Mouse (Mus musculus): ENCODE measurements around the gene Cd1d1. TPM values are rescaled to one million over a fixed set of nuclear protein-coding genes. Genes with fewer than 3 reads are reported as not detected.

The Cd1d1 gene
- 14.5 and 15.7 TPM in 2 replicates for polyA plus RNA-seq (2014; fragmentation: Nextera tagmentation; extraction: Ambion mirVana)

GRCm38 (mm10) chr3:86999415-86999740, at the start of gene Cd1d1:
Gene Cd1d1, minus strand, starts transcription at chr3:86999441.
- no peak for ATAC-seq (replicated peaks; ENCODE audit: low FRiP score)
- no peaks in the 10 kb centered on the region for H3K36me3 ChIP-seq (ENCODE audit: control insufficient read depth, insufficient read depth, low read length)
- 34% methylated on average over 8 of the region's 8 CpGs for WGBS
- H3K27me3 ChIP-seq (replicated peaks; ENCODE audit: control insufficient read depth, insufficient read depth, low read length): no peaks in the 10 kb centered on the region
- peak within 1 kb of the TSS; percentile 81 for H3K4me2 ChIP-seq
- no peaks in the 10 kb centered on the region for H3K4me1 ChIP-seq (replicated peaks; ENCODE audit: control insufficient read depth, insufficient read depth, low read length)
- peak within 1 kb of the TSS; percentile 70 for H3K27ac ChIP-seq (ENCODE audit: low read depth, low read length)
- DNase-seq (ENCODE audit: low spot score): no peak
- H3K9me3 ChIP-seq (ENCODE audit: control insufficient read depth, low read length): no peaks in the 10 kb centered on the region
- H3K9ac ChIP-seq (ENCODE audit: low read depth, low read length): peak within 1 kb of the TSS; percentile 66
- H3K4me3 ChIP-seq (ENCODE audit: low read depth, low read length): peak within 1 kb of the TSS; percentile 63

- Histone ChIP-seq H3K9me3 (ENCODE audit: control insufficient read depth, low read length) (no peaks in the 10 kb centered on the region), H3K4me2 (no peak overlapping the region), H3K4me1 (replicated peaks; ENCODE audit: control insufficient read depth, insufficient read depth, low read length) (no peaks in the 10 kb centered on the region), H3K36me3 (ENCODE audit: control insufficient read depth, insufficient read depth, low read length) (no peaks in the 10 kb centered on the region), H3K27me3 (replicated peaks; ENCODE audit: control insufficient read depth, insufficient read depth, low read length) (no peaks in the 10 kb centered on the region), H3K9ac (ENCODE audit: low read depth, low read length) (no peak overlapping the region), H3K27ac (ENCODE audit: low read depth, low read length) (no peak overlapping the region), H3K4me3 (ENCODE audit: low read depth, low read length) (no peak overlapping the region)
- DNase-seq (ENCODE audit: low spot score) (no peak), ATAC-seq (replicated peaks; ENCODE audit: low FRiP score) (no peak)
- WGBS: 90% methylated on average over 5 of the region's 5 CpGs
Measured at GRCm38 (mm10) chr3:87047801-87048200, 48.6 kb upstream of the Cd1d1 start.

- Histone ChIP-seq H3K36me3 (ENCODE audit: control insufficient read depth, insufficient read depth, low read length) (no peaks in the 10 kb centered on the region), H3K27ac (ENCODE audit: low read depth, low read length) (no peak overlapping the region), H3K9me3 (ENCODE audit: control insufficient read depth, low read length) (no peaks in the 10 kb centered on the region), H3K4me3 (ENCODE audit: low read depth, low read length) (no peak overlapping the region), H3K4me2 (no peak overlapping the region), H3K9ac (ENCODE audit: low read depth, low read length) (no peak overlapping the region), H3K4me1 (replicated peaks; ENCODE audit: control insufficient read depth, insufficient read depth, low read length) (no peaks in the 10 kb centered on the region), H3K27me3 (replicated peaks; ENCODE audit: control insufficient read depth, insufficient read depth, low read length) (no peaks in the 10 kb centered on the region)
- WGBS: 68% methylated on average over 2 of the region's 2 CpGs
- ATAC-seq (replicated peaks; ENCODE audit: low FRiP score): no peak
- DNase-seq (ENCODE audit: low spot score): no peak
Measured at GRCm38 (mm10) chr3:87041733-87042132, 42.5 kb upstream of the Cd1d1 start.

- no peak overlapping the region for H3K27ac ChIP-seq (ENCODE audit: low read depth, low read length)
- no peaks in the 10 kb centered on the region for H3K4me1 ChIP-seq (replicated peaks; ENCODE audit: control insufficient read depth, insufficient read depth, low read length)
- 68% methylated on average over 6 of the region's 6 CpGs for WGBS
- no peaks in the 10 kb centered on the region for H3K36me3 ChIP-seq (ENCODE audit: control insufficient read depth, insufficient read depth, low read length)
- H3K9me3 ChIP-seq (ENCODE audit: control insufficient read depth, low read length): no peaks in the 10 kb centered on the region
- no peak overlapping the region for H3K9ac ChIP-seq (ENCODE audit: low read depth, low read length)
- DNase-seq (ENCODE audit: low spot score): no peak
- no peak overlapping the region for H3K4me2 ChIP-seq
- no peak for ATAC-seq (replicated peaks; ENCODE audit: low FRiP score)
- H3K4me3 ChIP-seq (ENCODE audit: low read depth, low read length): no peak overlapping the region
- H3K27me3 ChIP-seq (replicated peaks; ENCODE audit: control insufficient read depth, insufficient read depth, low read length): no peaks in the 10 kb centered on the region
Measured at GRCm38 (mm10) chr3:87038500-87038899, 39.3 kb upstream of the Cd1d1 start.

GRCm38 (mm10) chr3:87034061-87034460, 34.8 kb upstream of the Cd1d1 start:
- Histone ChIP-seq H3K4me3 (ENCODE audit: low read depth, low read length) (no peak overlapping the region), H3K36me3 (ENCODE audit: control insufficient read depth, insufficient read depth, low read length) (no peaks in the 10 kb centered on the region), H3K4me2 (no peak overlapping the region), H3K27me3 (replicated peaks; ENCODE audit: control insufficient read depth, insufficient read depth, low read length) (no peaks in the 10 kb centered on the region), H3K4me1 (replicated peaks; ENCODE audit: control insufficient read depth, insufficient read depth, low read length) (no peaks in the 10 kb centered on the region), H3K27ac (ENCODE audit: low read depth, low read length) (no peak overlapping the region), H3K9me3 (ENCODE audit: control insufficient read depth, low read length) (no peaks in the 10 kb centered on the region), H3K9ac (ENCODE audit: low read depth, low read length) (no peak overlapping the region)
- 91% methylated on average over 3 of the region's 4 CpGs for WGBS
- ATAC-seq (replicated peaks; ENCODE audit: low FRiP score): no peak
- no peak for DNase-seq (ENCODE audit: low spot score)

GRCm38 (mm10) chr3:87033357-87033756, 34.1 kb upstream of the Cd1d1 start:
- no peaks in the 10 kb centered on the region for H3K27me3 ChIP-seq (replicated peaks; ENCODE audit: control insufficient read depth, insufficient read depth, low read length)
- WGBS: 26% methylated on average over 8 of the region's 8 CpGs
- no peaks in the 10 kb centered on the region for H3K4me1 ChIP-seq (replicated peaks; ENCODE audit: control insufficient read depth, insufficient read depth, low read length)
- no peaks in the 10 kb centered on the region for H3K36me3 ChIP-seq (ENCODE audit: control insufficient read depth, insufficient read depth, low read length)
- H3K27ac ChIP-seq (ENCODE audit: low read depth, low read length): no peak overlapping the region
- H3K4me2 ChIP-seq: no peak overlapping the region
- ATAC-seq (replicated peaks; ENCODE audit: low FRiP score) (no peak), DNase-seq (ENCODE audit: low spot score) (peak; percentile 54)
- H3K9me3 ChIP-seq (ENCODE audit: control insufficient read depth, low read length): no peaks in the 10 kb centered on the region
- H3K9ac ChIP-seq (ENCODE audit: low read depth, low read length): no peak overlapping the region
- H3K4me3 ChIP-seq (ENCODE audit: low read depth, low read length): no peak overlapping the region

- WGBS: 26% methylated on average over 6 of the region's 6 CpGs
- Histone ChIP-seq H3K4me1 (replicated peaks; ENCODE audit: control insufficient read depth, insufficient read depth, low read length) (no peaks in the 10 kb centered on the region), H3K27me3 (replicated peaks; ENCODE audit: control insufficient read depth, insufficient read depth, low read length) (no peaks in the 10 kb centered on the region), H3K9me3 (ENCODE audit: control insufficient read depth, low read length) (no peaks in the 10 kb centered on the region), H3K4me2 (no peak overlapping the region), H3K9ac (ENCODE audit: low read depth, low read length) (no peak overlapping the region), H3K4me3 (ENCODE audit: low read depth, low read length) (no peak overlapping the region), H3K27ac (ENCODE audit: low read depth, low read length) (no peak overlapping the region), H3K36me3 (ENCODE audit: control insufficient read depth, insufficient read depth, low read length) (no peaks in the 10 kb centered on the region)
- DNase-seq (ENCODE audit: low spot score) (no peak), ATAC-seq (replicated peaks; ENCODE audit: low FRiP score) (no peak)
Measured at GRCm38 (mm10) chr3:87030855-87031254, 31.6 kb upstream of the Cd1d1 start.

GRCm38 (mm10) chr3:87017707-87018106, 18.5 kb upstream of the Cd1d1 start:
- Histone ChIP-seq H3K4me3 (ENCODE audit: low read depth, low read length) (no peak overlapping the region), H3K27me3 (replicated peaks; ENCODE audit: control insufficient read depth, insufficient read depth, low read length) (no peaks in the 10 kb centered on the region), H3K9me3 (ENCODE audit: control insufficient read depth, low read length) (no peaks in the 10 kb centered on the region), H3K4me1 (replicated peaks; ENCODE audit: control insufficient read depth, insufficient read depth, low read length) (no peaks in the 10 kb centered on the region), H3K9ac (ENCODE audit: low read depth, low read length) (no peak overlapping the region), H3K4me2 (no peak overlapping the region), H3K36me3 (ENCODE audit: control insufficient read depth, insufficient read depth, low read length) (no peaks in the 10 kb centered on the region), H3K27ac (ENCODE audit: low read depth, low read length) (no peak overlapping the region)
- WGBS: 41% methylated on average over 2 of the region's 2 CpGs
- DNase-seq (ENCODE audit: low spot score) (no peak), ATAC-seq (replicated peaks; ENCODE audit: low FRiP score) (no peak)

- H3K9me3 ChIP-seq (ENCODE audit: control insufficient read depth, low read length): no peaks in the 10 kb centered on the region
- 73% methylated on average over 1 of the region's 1 CpGs for WGBS
- H3K9ac ChIP-seq (ENCODE audit: low read depth, low read length): no peak overlapping the region
- H3K4me2 ChIP-seq: no peak overlapping the region
- DNase-seq (ENCODE audit: low spot score) (no peak), ATAC-seq (replicated peaks; ENCODE audit: low FRiP score) (no peak)
- H3K36me3 ChIP-seq (ENCODE audit: control insufficient read depth, insufficient read depth, low read length): no peaks in the 10 kb centered on the region
- H3K27me3 ChIP-seq (replicated peaks; ENCODE audit: control insufficient read depth, insufficient read depth, low read length): no peaks in the 10 kb centered on the region
- no peak overlapping the region for H3K27ac ChIP-seq (ENCODE audit: low read depth, low read length)
- H3K4me1 ChIP-seq (replicated peaks; ENCODE audit: control insufficient read depth, insufficient read depth, low read length): no peaks in the 10 kb centered on the region
- no peak overlapping the region for H3K4me3 ChIP-seq (ENCODE audit: low read depth, low read length)
Measured at GRCm38 (mm10) chr3:87017001-87017400, 17.8 kb upstream of the Cd1d1 start.
